ENCODE assay signal across 10 mouse cellular contexts in the genomic region with DNA sequence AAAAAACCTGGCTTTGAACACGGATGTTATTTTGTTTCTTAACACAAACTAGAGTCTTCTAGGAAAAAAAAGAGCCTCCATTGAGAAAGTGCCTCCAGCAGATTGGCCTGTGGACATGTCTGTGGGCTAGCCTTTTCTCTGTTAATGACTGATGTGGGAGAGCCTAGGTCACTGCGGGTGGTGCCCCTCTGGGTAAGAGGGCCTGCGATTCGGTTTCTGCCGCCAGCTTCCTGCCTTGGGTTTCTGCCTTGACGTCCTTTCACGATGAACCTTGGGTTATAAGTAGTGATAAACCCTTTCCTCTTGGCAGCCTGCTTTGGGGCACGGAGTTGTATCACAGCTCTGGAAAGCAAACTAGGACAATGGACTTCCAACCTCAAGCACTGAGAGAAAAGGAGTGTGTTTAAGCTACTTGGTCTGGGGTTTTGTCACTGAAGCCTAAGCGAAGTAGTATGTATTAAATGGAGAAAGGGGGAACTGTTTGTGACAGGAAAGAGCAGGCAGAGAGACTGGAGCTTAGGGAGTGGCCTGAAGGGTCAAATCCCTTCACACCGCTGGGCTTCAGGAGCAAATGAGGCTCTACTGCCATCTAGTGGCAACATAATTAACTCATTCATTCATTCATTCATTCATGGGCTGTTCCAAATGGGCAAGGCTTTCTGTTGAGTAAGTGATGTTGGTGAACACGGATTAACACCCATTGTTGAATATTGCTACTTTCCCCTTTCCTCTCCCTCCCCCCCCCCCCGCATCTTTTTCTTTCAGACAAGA. TPM values are rescaled to one million over a fixed set of nuclear protein-coding genes. Genes with fewer than 3 reads are reported as not detected.
DNase-seq lines count a peak whose midpoint lies in the region; ATAC-seq and TF ChIP-seq lines count a peak whose summit lies in the region.
"Had no signal": no experiment of that assay in that cellular context is flagged by ENCODE, and none has a peak within 500 bp of the region (broad histone marks: within the 10 kb centered on the region; RNA-seq: fewer than 3 reads in every experiment).

No protein-coding gene starts in this region.

- WGBS in lung, adult 2 months: 51% methylated on average over 12 of the region's 12 CpGs

- TF ChIP-seq CTCF in gastrocnemius, adult 2 months (IDR thresholded peaks at IDR 0.05): peak; percentile 62
- TF ChIP-seq CTCF in lung, adult 2 months (IDR thresholded peaks at IDR 0.05; ENCODE audit: insufficient read depth, low read length): peak; percentile 70
- TF ChIP-seq CTCF in Patski (IDR thresholded peaks at IDR 0.05): peak; percentile 45

- in situ Hi-C loops in Patski (cut with MboI; ENCODE audit: low pct_unique_long_range_greater_than_20kb): loop anchor here (10.0 kb wide), 5 partner anchors 45 to 375 kb away; a partner anchor contains a TSS

- POLR2A ChIA-PET in Patski (lab: Charles Lee): interaction anchor here (0.6 to 1.2 kb wide), 2 partner anchors 103 to 378 kb away, joined by 3 to 4 read pairs; no protein-coding TSS in a partner anchor

- CTCF ChIA-PET in Patski (lab: Charles Lee): interaction anchor here (0.7 to 1.5 kb wide), 4 partner anchors 41 to 135 kb away, joined by 3 read pairs; no protein-coding TSS in a partner anchor

- intact Hi-C loops in gastrocnemius, adult 2 months (cut with DNase I): loop anchor here (5.0 kb wide), 2 partner anchors 137 to 267 kb away; a partner anchor contains a TSS

- H3K27ac ChIP-seq in gastrocnemius, adult 2 months: peak overlapping the region; percentile 73

- no peak overlapping the region for H3K4me3 ChIP-seq in gastrocnemius, adult 2 months
- H3K4me3 ChIP-seq in lung, adult 2 months (replicated peaks; ENCODE audit: extremely low read depth, low read depth, low read length): no peak overlapping the region

- H3K27me3 ChIP-seq in Patski: no peaks in the 10 kb centered on the region

- H3K4me1 ChIP-seq in lung, adult 2 months (ENCODE audit: control insufficient read depth, insufficient read depth, low read length): peaks cover 6% of the 10 kb centered on the region; the same call in 1 of the 2 replicates

- no peak for TF ChIP-seq POLR2A in lung, adult 2 months (IDR thresholded peaks at IDR 0.05; ENCODE audit: borderline replicate concordance, extremely low read depth, low read depth, low read length)

- ATAC-seq in Patski: no peak
- ATAC-seq in megakaryocyte progenitor cell, adult 5-6 weeks (replicated peaks; ENCODE audit: poor library complexity): peak; percentile 51
- no peak for ATAC-seq in megakaryocyte-erythroid progenitor cell, adult 5-6 weeks (replicated peaks; ENCODE audit: low FRiP score, low TSS enrichment, poor library complexity, severe bottlenecking)

- DNase-seq in gastrocnemius, adult 2 months: no peak
- DNase-seq in gastrocnemius, postnatal 10 days: no peak
- DNase-seq in lung, adult 2 months: no peak
- no peak for DNase-seq in lung, postnatal 14 days
- DNase-seq in Patski (ENCODE audit: low read depth, low spot score): no peak
- no peak for DNase-seq in cerebellum, postnatal 25 days
- DNase-seq: cerebellum, adult 9-10 months; kidney, adult 18-20 months had no signal

RNA-seq across cellular contexts. Expression of a gene that starts 23.9 kb away (rescaled TPM):
- 10 to 100 TPM; 25.4 to 26.7 TPM for total RNA-seq in gastrocnemius, adult 2 months (2021)
- 10 to 100 TPM; 38.5 to 46.5 TPM for total RNA-seq in gastrocnemius, postnatal 10 days (2021)
- 57.7 and 82.7 TPM in 2 replicates for polyA plus RNA-seq in lung, adult 2 months (2012; rRNA removed)
- 100 TPM for polyA plus RNA-seq in Patski (2021)
- total RNA-seq in megakaryocyte progenitor cell, adult 5-6 weeks (2015): 1,064 and 1,073 TPM in 2 replicates
- 756 and 853 TPM in 2 replicates for total RNA-seq in megakaryocyte progenitor cell, adult 5-6 weeks (2017)
- 139 and 192 TPM in 2 replicates for total RNA-seq in megakaryocyte-erythroid progenitor cell, adult 5-6 weeks (2014; fragmentation: Nextera tagmentation)
- 133 and 138 TPM in 2 replicates for total RNA-seq in megakaryocyte-erythroid progenitor cell, adult 5-6 weeks (2017)

RNA-seq across cellular contexts. Expression of a gene that starts 59.2 kb away (rescaled TPM):
- total RNA-seq in gastrocnemius, adult 2 months (2021): under 1 TPM; 0.05 to 0.25 TPM
- total RNA-seq in gastrocnemius, postnatal 10 days (2021): under 1 TPM; 0.09 to 0.56 TPM
- polyA plus RNA-seq in lung, adult 2 months (2012; rRNA removed): 0.45 and 0.83 TPM in 2 replicates
- 0.44 TPM for polyA plus RNA-seq in Patski (2021)
- 0.42 and 0.71 TPM in 2 replicates for total RNA-seq in megakaryocyte progenitor cell, adult 5-6 weeks (2015)
- total RNA-seq in megakaryocyte progenitor cell, adult 5-6 weeks (2017): 1.1 TPM in 2 replicates
- not detected in 2 replicates for total RNA-seq in megakaryocyte-erythroid progenitor cell, adult 5-6 weeks (2014; fragmentation: Nextera tagmentation)
- not detected in 2 replicates for total RNA-seq in megakaryocyte-erythroid progenitor cell, adult 5-6 weeks (2017)
